Mouse (Mus musculus): ENCODE data around the gene Ttc28. TPM values are rescaled to one million over a fixed set of nuclear protein-coding genes. Genes with fewer than 3 reads are reported as not detected.

The Ttc28 gene
- polyA plus RNA-seq, 1 experiment from 2014 or later: 14.5 TPM

DNA sequence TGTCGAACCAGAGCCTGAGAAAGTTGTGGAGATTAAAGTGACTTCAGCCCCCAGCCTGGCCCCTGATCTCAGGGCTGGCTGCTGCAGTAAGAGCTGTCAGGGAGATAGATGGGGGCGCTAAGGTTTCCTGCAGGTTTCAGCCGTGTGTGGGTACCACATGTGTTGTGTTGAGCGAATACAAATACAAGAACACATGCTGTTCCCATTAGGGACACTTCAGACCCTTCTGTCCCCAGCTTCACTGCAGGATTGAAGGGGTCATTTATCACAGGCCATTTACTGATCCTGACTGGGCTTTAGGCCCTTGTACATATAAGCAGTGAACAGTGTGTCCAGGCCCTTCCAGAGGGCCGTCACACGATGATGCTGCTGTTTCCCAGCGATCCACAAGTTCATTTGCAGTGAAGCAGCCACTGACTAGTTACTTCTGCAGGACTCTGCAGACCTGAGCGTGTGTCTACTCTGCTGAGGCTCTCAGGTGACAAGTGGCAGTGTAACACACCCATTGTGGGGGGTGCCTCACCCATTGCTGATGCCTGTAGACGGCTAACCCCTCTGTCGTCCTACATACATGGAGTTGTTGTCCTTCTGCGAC lies 258.7 kb downstream of the Ttc28 start:
- Histone ChIP-seq H3K9me3 (ENCODE audit: control insufficient read depth, low read length) (no peaks in the 10 kb centered on the region), H3K36me3 (ENCODE audit: control insufficient read depth, insufficient read depth, low read length) (no peaks in the 10 kb centered on the region), H3K4me2 (ENCODE audit: low read length) (no peak overlapping the region), H3K4me1 (ENCODE audit: control insufficient read depth, insufficient read depth, low read depth, low read length) (peaks cover 44% of the 10 kb centered on the region), H3K27me3 (replicated peaks; ENCODE audit: control insufficient read depth, insufficient read depth, low read length) (no peaks in the 10 kb centered on the region), H3K9ac (ENCODE audit: low read depth, low read length) (peak overlapping the region; percentile 32; the same call in 1 of the 2 replicates), H3K4me3 (ENCODE audit: low read length) (no peak overlapping the region), H3K27ac (ENCODE audit: low read depth, low read length) (peak overlapping the region; percentile 19; the same call in 1 of the 2 replicates)
- peak; percentile 60 for ATAC-seq
- whole genome bisulfite sequencing: 37% methylated on average over 11 of the region's 11 CpGs

- H3K36me3 ChIP-seq (ENCODE audit: control insufficient read depth, insufficient read depth, low read length): no peaks in the 10 kb centered on the region
- 65% methylated on average over 7 of the region's 7 CpGs for WGBS
- no peak for ATAC-seq
- H3K4me1 ChIP-seq (ENCODE audit: control insufficient read depth, insufficient read depth, low read depth, low read length): peaks cover 44% of the 10 kb centered on the region
- no peak overlapping the region for H3K27ac ChIP-seq (ENCODE audit: low read depth, low read length)
- H3K27me3 ChIP-seq (replicated peaks; ENCODE audit: control insufficient read depth, insufficient read depth, low read length): no peaks in the 10 kb centered on the region
- H3K4me2 ChIP-seq (ENCODE audit: low read length): no peak overlapping the region
- no peak overlapping the region for H3K9ac ChIP-seq (ENCODE audit: low read depth, low read length)
- no peak overlapping the region for H3K4me3 ChIP-seq (ENCODE audit: low read length)
- H3K9me3 ChIP-seq (ENCODE audit: control insufficient read depth, low read length): no peaks in the 10 kb centered on the region
These were observed 259.4 kb downstream of the Ttc28 start for GRCm38 (mm10) chr5:111138927-111139565.

- WGBS: 64% methylated on average over 14 of the region's 14 CpGs
- H3K9ac ChIP-seq (ENCODE audit: low read depth, low read length): no peak overlapping the region
These were observed 260.0 kb downstream of the Ttc28 start for GRCm38 (mm10) chr5:111139622-111140021.

GRCm38 (mm10) chr5:111141139-111141885 lies 261.7 kb downstream of the Ttc28 start:
- H3K9ac ChIP-seq (ENCODE audit: low read depth, low read length): 0 out of 2 replicates have a peak overlapping the region, but pooled peaks have one; percentile 18
- peak overlapping the region; percentile 75 for H3K27ac ChIP-seq (ENCODE audit: low read depth, low read length)
- no peak overlapping the region for H3K4me3 ChIP-seq (ENCODE audit: low read length)
- WGBS: 38% methylated on average over 20 of the region's 20 CpGs
- H3K4me2 ChIP-seq (ENCODE audit: low read length): no peak overlapping the region
- ATAC-seq: no peak
- no peaks in the 10 kb centered on the region for H3K36me3 ChIP-seq (ENCODE audit: control insufficient read depth, insufficient read depth, low read length)
- H3K9me3 ChIP-seq (ENCODE audit: control insufficient read depth, low read length): no peaks in the 10 kb centered on the region
- peaks cover 44% of the 10 kb centered on the region for H3K4me1 ChIP-seq (ENCODE audit: control insufficient read depth, insufficient read depth, low read depth, low read length)
- H3K27me3 ChIP-seq (replicated peaks; ENCODE audit: control insufficient read depth, insufficient read depth, low read length): no peaks in the 10 kb centered on the region

More at GRCm38 (mm10) chr5:111139622-111140021, 260.0 kb downstream of the Ttc28 start:
- Histone ChIP-seq H3K27me3 (replicated peaks; ENCODE audit: control insufficient read depth, insufficient read depth, low read length) (no peaks in the 10 kb centered on the region), H3K36me3 (ENCODE audit: control insufficient read depth, insufficient read depth, low read length) (no peaks in the 10 kb centered on the region), H3K27ac (ENCODE audit: low read depth, low read length) (peak overlapping the region; percentile 44; the same call in 1 of the 2 replicates), H3K9me3 (ENCODE audit: control insufficient read depth, low read length) (no peaks in the 10 kb centered on the region), H3K4me1 (ENCODE audit: control insufficient read depth, insufficient read depth, low read depth, low read length) (peaks cover 44% of the 10 kb centered on the region), H3K4me3 (ENCODE audit: low read length) (no peak overlapping the region), H3K4me2 (ENCODE audit: low read length) (no peak overlapping the region)
- no peak for ATAC-seq

DNA sequence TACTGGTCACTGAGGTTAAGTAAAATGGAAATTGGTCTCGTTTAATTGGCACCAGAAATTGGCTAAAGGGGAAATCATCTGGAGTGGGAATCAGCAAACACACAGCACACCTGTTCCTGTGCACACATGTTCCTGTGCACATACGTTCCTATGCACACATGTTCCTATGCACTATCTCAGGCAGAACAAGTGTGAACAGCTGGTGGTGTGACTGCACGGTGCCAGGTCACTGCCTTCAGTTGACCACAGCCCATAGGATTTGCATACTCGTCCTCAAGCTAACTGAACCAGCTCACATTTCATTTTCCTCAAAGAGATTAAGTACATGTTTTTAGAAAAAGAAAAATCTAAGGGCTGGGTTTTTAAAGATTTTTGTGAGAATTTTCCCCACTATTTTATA lies 263.2 kb downstream of the Ttc28 start:
- peaks cover 32% of the 10 kb centered on the region for H3K4me1 ChIP-seq (ENCODE audit: control insufficient read depth, insufficient read depth, low read depth, low read length)

DNA sequence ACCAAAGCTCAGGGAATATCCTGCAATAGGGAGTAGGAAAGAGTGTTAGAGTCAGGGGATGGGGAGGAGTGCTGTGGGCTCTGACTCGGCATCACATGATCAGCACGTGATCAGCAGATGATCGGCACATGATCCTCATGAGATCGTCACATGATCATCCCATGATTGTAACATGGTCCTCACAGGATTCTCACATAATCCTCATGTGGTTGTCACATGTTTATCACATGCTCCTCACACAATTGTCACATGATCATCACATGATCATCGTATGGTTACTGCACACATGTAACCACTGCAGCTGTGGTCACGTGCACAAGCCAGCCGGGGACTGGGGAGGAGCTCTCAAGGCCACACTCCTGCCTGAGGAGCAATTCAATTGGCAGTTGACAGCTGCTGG lies 264.8 kb downstream of the Ttc28 start:
- Histone ChIP-seq H3K27ac (ENCODE audit: low read depth, low read length) (no peak overlapping the region), H3K4me2 (ENCODE audit: low read length) (no peak overlapping the region), H3K9ac (ENCODE audit: low read depth, low read length) (no peak overlapping the region), H3K9me3 (ENCODE audit: control insufficient read depth, low read length) (no peaks in the 10 kb centered on the region), H3K36me3 (ENCODE audit: control insufficient read depth, insufficient read depth, low read length) (no peaks in the 10 kb centered on the region), H3K27me3 (replicated peaks; ENCODE audit: control insufficient read depth, insufficient read depth, low read length) (no peaks in the 10 kb centered on the region), H3K4me3 (ENCODE audit: low read length) (no peak overlapping the region), H3K4me1 (ENCODE audit: control insufficient read depth, insufficient read depth, low read depth, low read length) (peaks cover 21% of the 10 kb centered on the region)
- no peak for ATAC-seq
- 74% methylated on average over 7 of the region's 7 CpGs for WGBS

More for the DNA sequence above, 263.2 kb downstream of the Ttc28 start:
- no peaks in the 10 kb centered on the region for H3K27me3 ChIP-seq (replicated peaks; ENCODE audit: control insufficient read depth, insufficient read depth, low read length)
- no peaks in the 10 kb centered on the region for H3K9me3 ChIP-seq (ENCODE audit: control insufficient read depth, low read length)
- H3K4me3 ChIP-seq (ENCODE audit: low read length): no peak overlapping the region
- no peaks in the 10 kb centered on the region for H3K36me3 ChIP-seq (ENCODE audit: control insufficient read depth, insufficient read depth, low read length)
- H3K9ac ChIP-seq (ENCODE audit: low read depth, low read length): no peak overlapping the region
- ATAC-seq: no peak
- no peak overlapping the region for H3K4me2 ChIP-seq (ENCODE audit: low read length)
- H3K27ac ChIP-seq (ENCODE audit: low read depth, low read length): no peak overlapping the region
- 72% methylated on average over 4 of the region's 4 CpGs for WGBS

- Histone ChIP-seq H3K27me3 (replicated peaks; ENCODE audit: control insufficient read depth, insufficient read depth, low read length) (no peaks in the 10 kb centered on the region), H3K4me3 (ENCODE audit: low read length) (no peak overlapping the region), H3K27ac (ENCODE audit: low read depth, low read length) (no peak overlapping the region), H3K4me2 (ENCODE audit: low read length) (no peak overlapping the region), H3K4me1 (ENCODE audit: control insufficient read depth, insufficient read depth, low read depth, low read length) (peaks cover 15% of the 10 kb centered on the region), H3K36me3 (ENCODE audit: control insufficient read depth, insufficient read depth, low read length) (no peaks in the 10 kb centered on the region), H3K9ac (ENCODE audit: low read depth, low read length) (no peak overlapping the region), H3K9me3 (ENCODE audit: control insufficient read depth, low read length) (no peaks in the 10 kb centered on the region)
- ATAC-seq: no peak
- WGBS: 96% methylated on average over 14 of the region's 14 CpGs
These were observed 271.0 kb downstream of the Ttc28 start for GRCm38 (mm10) chr5:111150581-111150980.

DNA sequence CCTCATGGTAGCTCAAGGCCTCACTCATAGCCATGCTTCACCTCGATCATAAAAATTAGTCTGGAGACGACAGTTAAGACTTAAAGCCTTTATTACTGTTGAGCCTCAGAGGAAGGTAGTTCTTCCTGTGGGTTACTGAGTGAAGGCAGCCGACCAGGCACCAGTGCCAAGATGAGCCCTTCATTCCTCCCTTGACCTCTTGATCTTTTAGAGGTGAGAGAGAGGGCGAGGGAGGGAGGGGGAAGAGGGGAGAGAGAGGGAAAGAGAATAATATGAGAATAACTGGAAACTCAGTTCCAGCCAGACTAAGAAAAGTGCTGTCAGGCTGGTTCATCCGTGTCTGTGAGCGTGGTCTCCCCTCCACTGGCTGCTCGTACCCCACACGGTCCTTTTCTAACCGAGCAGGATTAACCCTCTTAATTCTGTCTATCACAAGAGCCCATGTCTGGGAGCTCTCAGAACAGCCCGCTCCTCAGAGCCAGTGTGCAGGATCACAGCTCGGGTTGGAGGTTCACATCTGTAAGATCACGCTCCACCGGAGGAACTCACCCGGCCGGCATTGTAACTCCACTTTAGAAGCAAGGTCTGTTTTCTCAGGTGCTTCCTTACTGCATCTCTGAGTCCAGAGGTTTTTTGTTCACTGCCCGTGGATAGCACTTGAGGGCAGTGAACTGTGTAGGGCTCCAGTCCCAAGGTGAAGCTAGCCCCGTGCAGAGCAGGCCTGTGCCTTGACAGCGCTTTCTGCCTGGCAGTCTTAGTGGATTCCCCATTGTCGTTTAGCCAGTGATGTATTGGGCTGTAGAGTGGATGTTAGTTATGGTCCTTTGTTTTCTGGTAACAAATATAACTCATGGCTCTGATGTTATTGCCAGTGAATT lies 272.5 kb downstream of the Ttc28 start:
- H3K27ac ChIP-seq (ENCODE audit: low read depth, low read length): no peak overlapping the region
- WGBS: 51% methylated on average over 19 of the region's 19 CpGs

More for the DNA sequence above, 272.5 kb downstream of the Ttc28 start:
- Histone ChIP-seq H3K9me3 (ENCODE audit: control insufficient read depth, low read length) (no peaks in the 10 kb centered on the region), H3K9ac (ENCODE audit: low read depth, low read length) (no peak overlapping the region), H3K36me3 (ENCODE audit: control insufficient read depth, insufficient read depth, low read length) (no peaks in the 10 kb centered on the region), H3K27me3 (replicated peaks; ENCODE audit: control insufficient read depth, insufficient read depth, low read length) (no peaks in the 10 kb centered on the region), H3K4me2 (ENCODE audit: low read length) (no peak overlapping the region), H3K4me1 (ENCODE audit: control insufficient read depth, insufficient read depth, low read depth, low read length) (peaks cover 15% of the 10 kb centered on the region), H3K4me3 (ENCODE audit: low read length) (no peak overlapping the region)
- ATAC-seq: no peak
